Comparison of ENCODE assay signal across 7 mouse cellular contexts in genomic region chr16:90849262-90849661, GRCm38 (mm10). TPM values are rescaled to one million over a fixed set of nuclear protein-coding genes. Genes with fewer than 3 reads are reported as not detected.
A peak's percentile ranks its signal among the peaks of the same experiment; 100 is the strongest.
DNase-seq lines count a peak whose midpoint lies in the region; ATAC-seq lines count a peak whose summit lies in the region.

No protein-coding gene starts in this region.

- H3K4me3 ChIP-seq in liver, embryonic 11.5 days (ENCODE audit: low read depth, low read length): no peak overlapping the region

- no peak overlapping the region for H3K27ac ChIP-seq in liver, embryonic 11.5 days (ENCODE audit: low read depth, low read length)

- DNase-seq in liver (peak; percentile 46), ZHBTc4 (ENCODE audit: low read depth, low spot score) (peak; percentile 94)
- no peak for DNase-seq in liver, embryonic 11.5 days (ENCODE audit: low spot score)
- peak; percentile 33 for DNase-seq in forelimb bud, embryonic 11.5 days (ENCODE audit: low read depth, low spot score)
- DNase-seq in gastrocnemius, postnatal 14 days: no peak
- no peak for DNase-seq in adrenal gland, postnatal 25 days

- no peak for ATAC-seq in liver, embryonic 11.5 days (replicated peaks; ENCODE audit: low FRiP score)
- ATAC-seq in megakaryocyte-erythroid progenitor cell, adult 5-6 weeks (replicated peaks; ENCODE audit: low FRiP score, low TSS enrichment, poor library complexity, severe bottlenecking): peak; percentile 66

- H3K36me3 ChIP-seq in liver, embryonic 11.5 days (ENCODE audit: control insufficient read depth, insufficient read depth, low read length): no peaks in the 10 kb centered on the region

- H3K4me1 ChIP-seq in liver, embryonic 11.5 days (replicated peaks; ENCODE audit: control insufficient read depth, insufficient read depth, low read length): no peaks in the 10 kb centered on the region

- WGBS in liver, embryonic 11.5 days: 41% methylated on average over 12 of the region's 12 CpGs

- intact Hi-C loops in gastrocnemius, postnatal 14 days (cut with DNase I; ENCODE audit: low total_unique reads): no loop called here

- H3K4me2 ChIP-seq in liver, embryonic 11.5 days: no peak overlapping the region

- no peaks in the 10 kb centered on the region for H3K9me3 ChIP-seq in liver, embryonic 11.5 days (ENCODE audit: control insufficient read depth, low read length)

- H3K9ac ChIP-seq in liver, embryonic 11.5 days (ENCODE audit: low read depth, low read length): no peak overlapping the region

- H3K27me3 ChIP-seq in liver, embryonic 11.5 days (replicated peaks; ENCODE audit: control insufficient read depth, insufficient read depth, low read length): 0 out of 2 replicates have a peak, but pooled peaks cover 5% of the 10 kb centered on the region

RNA-seq across cellular contexts. Expression of gene Eva1c, which starts 22.7 kb away (rescaled TPM):
- 0.25 and 0.55 TPM in 2 replicates for polyA plus RNA-seq in liver, embryonic 11.5 days (2014; fragmentation: Nextera tagmentation; extraction: Ambion mirVana)
- not detected in 2 replicates for total RNA-seq in megakaryocyte-erythroid progenitor cell, adult 5-6 weeks (2014; fragmentation: Nextera tagmentation)
- total RNA-seq in megakaryocyte-erythroid progenitor cell, adult 5-6 weeks (2017): not detected in 2 replicates
- total RNA-seq in gastrocnemius, postnatal 14 days (2021): under 1 TPM; 0.27 to 0.43 TPM
- total RNA-seq in adrenal gland, postnatal 25 days (2021): 3.1 and 4.1 TPM in 2 replicates

RNA-seq across cellular contexts. Expression of gene Urb1, which starts 39.0 kb away (rescaled TPM):
- 17.0 and 17.7 TPM in 2 replicates for polyA plus RNA-seq in liver, embryonic 11.5 days (2014; fragmentation: Nextera tagmentation; extraction: Ambion mirVana)
- 20.9 and 41.3 TPM in 2 replicates for total RNA-seq in megakaryocyte-erythroid progenitor cell, adult 5-6 weeks (2014; fragmentation: Nextera tagmentation)
- total RNA-seq in megakaryocyte-erythroid progenitor cell, adult 5-6 weeks (2017): 16.0 and 26.4 TPM in 2 replicates
- 1 to 10 TPM; 5.1 to 5.7 TPM for total RNA-seq in gastrocnemius, postnatal 14 days (2021)
- 14.3 and 17.2 TPM in 2 replicates for total RNA-seq in adrenal gland, postnatal 25 days (2021)

Comparison
In these comparisons a context has a peak if more than half of its experiments do, and no peak if none do; other contexts are left out.
1. DNase-seq: peak in liver (single experiment), ZHBTc4 (single experiment) and forelimb bud, embryonic 11.5 days (single experiment); none in liver, embryonic 11.5 days (single experiment), gastrocnemius, postnatal 14 days (single experiment) and adrenal gland, postnatal 25 days (single experiment).